Mouse (Mus musculus): ENCODE results near the gene Scpep1. TPM values are rescaled to one million over a fixed set of nuclear protein-coding genes. Genes with fewer than 3 reads are reported as not detected.
"Not testable (repeated sequence)": the region's sequence is repeated elsewhere in the genome, so short reads cannot be mapped to it uniquely, and the experiment has no call there.

Scpep1 gene
- total RNA-seq, 2 experiments from 2014 or later, result 38.7 to 39.6 TPM

DNA sequence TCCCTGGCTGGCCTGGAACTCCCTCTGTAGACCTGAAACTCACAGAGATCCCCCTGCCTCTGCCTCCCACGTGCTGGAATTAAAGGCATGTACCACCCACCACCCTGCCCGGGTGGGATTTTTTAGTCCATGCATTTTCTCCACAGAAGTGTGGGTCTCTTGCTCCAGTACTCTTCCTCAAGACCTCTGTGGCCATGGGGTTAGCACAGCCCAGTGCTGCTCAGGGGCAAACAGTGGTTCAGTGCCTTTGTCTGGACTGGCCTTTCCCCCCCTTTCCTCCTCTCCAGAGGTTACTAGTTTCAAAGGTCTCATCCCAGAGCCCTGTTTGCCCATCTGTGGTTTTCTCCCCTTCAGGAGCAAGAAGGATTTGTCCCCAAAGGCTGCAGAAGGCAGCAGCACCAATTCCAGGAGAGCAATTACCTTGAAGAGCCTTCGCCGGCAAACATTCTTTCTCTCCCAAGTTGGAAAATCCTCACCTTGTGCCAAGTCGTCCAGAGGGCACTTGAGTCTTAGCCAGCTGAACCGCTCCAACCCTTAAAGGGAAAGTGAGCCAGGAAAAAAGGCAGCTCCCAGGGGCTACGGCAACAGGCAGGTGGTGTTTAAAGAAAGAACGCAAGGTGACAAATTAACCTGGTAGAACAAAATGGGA lies 45.8 kb downstream of the Scpep1 start:
- DNase-seq, result peak; percentile 82

DNA sequence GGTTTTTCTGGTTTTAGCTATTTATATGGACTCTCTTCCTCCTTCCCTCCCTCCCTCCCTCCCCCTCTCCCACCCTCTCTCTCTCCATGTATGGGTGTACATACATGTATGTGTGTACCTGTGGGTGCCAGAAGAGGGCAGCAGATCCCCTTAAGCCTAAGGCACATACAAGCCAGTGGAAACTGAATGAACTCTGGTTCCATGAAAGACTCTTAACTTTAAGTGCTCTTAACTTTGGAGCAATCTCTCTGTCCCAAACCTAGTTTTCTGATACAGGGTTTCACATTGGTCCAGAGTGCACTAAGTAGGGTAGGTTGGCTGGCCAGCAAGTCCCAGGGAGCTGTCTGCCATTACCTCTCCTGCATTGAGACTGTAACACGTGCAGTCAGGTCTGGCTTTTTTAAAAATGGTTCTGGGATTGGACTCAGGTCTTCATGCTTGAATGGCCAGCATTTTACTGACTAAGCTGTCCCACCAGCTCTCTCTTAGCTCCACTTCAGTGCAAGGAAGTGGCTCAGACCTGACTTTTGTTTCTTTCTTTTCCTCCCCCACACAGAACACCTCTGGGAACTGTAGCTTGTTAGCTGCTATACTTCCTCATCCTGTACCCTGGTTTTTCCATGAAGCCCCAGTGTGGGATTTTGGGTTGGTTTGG lies 46.6 kb downstream of the Scpep1 start:
- DNase-seq, result peak; percentile 82

DNA sequence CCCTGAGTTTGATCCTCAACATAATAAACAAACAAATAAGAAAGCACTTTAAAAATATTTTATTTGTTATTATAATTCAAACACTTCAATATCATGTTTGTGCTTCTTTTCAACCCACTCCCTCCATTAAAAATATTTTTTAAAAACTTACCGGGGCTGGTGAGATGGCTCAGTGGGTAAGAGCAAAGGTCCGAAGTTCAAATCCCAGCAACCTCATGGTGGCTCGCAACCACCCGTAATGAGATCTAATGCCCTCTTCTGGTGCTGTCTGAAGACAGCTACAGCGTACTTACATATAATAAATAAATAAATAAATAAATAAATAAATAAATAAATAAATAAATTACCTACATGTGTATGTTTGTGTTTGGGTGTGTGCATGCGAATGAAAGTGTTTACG lies 47.4 kb downstream of the Scpep1 start:
- no peak for DNase-seq

DNA sequence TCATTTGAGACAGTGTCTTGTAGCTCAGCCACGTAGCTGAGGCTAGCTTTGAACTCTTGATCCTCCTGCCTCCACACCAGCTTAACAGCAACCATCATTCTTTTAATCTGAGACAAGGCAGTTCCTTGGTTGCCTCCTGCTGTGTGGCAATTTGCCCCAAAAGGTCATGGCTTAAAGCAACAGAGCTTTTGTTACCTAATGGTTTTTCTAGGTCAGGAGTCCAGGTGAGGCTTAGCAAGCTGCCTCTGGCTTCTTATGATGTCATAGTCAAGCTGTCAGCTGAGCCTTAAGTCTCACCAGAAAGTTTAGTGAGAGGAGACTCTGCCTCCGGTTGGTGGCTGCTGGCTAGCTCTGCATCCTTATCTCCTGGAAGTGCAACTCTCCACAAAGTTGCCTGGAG lies 49.6 kb downstream of the Scpep1 start:
- DNase-seq, result no peak

DNA sequence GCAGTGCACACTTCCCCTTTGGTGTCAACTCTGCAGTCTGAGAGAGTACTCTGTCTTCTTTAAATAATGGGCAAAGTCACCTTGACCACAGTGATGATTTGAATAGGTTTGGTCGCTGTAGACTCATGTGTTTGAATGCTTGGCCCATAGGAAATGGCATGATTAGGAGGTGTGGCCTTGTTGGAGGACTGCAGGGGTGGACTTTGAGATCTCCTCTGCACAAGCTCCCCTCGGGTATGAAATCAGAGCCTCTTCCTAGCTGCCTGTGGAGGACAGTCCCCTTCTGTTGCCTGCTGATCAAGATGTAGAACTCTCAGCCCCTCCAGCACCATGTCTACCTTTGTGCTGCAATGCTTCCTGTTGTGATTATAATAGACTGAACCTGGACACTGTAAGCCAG lies 51.2 kb downstream of the Scpep1 start:
- DNase-seq, result no peak

DNA sequence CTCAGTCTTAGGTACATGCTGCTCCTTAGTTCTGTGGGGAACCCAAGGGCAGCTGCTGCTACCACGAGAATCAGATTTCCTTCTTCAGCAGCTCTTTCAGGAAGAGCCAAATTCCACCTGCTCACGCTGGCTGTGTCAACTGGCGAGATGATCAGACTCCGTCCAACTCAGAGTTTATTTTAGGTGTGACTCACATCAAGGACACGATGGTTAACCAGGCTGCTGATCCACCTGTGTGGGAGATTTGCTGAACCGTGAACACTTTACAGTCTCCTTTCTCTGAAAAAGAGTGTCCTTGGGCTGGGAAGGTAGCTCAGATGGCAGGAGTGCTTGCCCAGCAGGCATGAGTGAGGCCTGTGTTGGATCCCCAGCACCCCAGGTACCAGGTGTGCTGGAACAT lies 52.5 kb downstream of the Scpep1 start:
- DNase-seq, result peak; percentile 8

DNA sequence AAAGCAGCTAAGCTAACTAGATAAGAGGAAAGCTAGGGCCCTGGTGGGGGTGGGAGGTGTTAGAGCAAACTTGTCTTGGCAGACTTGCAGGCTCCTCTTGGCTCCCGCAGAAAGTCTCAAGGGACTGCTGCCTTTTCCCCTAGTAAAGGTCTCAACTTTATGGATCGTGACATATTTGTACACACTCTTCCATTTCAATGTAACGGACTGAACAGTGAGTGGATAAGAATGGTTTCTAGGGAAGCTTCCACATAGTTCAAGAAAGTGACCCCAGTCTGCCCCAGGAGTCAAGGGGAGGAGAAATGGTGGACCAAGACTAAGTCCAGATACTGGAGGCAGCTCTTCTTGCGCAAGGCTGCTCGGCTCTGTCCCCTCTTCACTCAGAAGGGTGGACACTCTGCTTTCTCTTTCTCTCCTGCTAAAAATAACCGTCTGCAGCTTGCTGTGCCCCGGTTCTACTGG lies 53.9 kb downstream of the Scpep1 start:
- DNase-seq, result peak; percentile 35

DNA sequence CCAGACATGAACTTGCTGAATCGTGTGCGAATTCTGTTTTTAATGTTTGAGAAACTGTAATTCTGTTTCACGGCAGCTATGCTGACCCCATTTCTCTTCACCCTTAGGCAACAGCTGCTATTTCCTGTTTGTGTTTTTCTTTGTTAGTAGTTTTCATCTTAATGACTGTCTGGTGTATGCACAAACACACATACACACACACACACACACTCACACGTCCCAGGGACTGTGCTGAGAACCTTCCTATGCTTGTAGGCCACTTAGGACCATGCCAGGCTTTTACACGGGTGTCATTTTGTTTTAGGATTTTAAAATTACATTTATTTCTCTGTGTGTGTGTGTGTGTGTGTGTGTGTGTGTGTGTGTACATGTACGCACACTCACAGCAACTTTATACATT lies 55.7 kb downstream of the Scpep1 start:
- no peak for DNase-seq

DNA sequence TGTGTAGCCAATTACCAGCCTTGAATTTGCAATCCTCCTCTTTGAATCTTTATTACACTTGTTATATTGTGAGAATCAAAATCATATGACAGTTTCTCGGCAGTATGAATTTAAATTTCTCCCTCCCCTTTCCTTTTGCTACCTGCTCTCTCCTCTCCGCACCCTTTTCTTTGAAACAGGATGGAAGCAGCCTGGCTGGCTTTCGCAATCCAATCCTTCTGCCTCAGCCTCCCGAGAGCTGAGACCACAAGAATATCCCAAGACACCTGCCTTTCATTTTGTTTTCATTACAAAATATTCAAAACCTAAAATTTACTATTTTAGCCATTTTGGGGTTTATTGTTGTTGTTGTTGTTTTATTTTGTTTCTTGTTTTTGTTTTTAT lies 56.9 kb downstream of the Scpep1 start:
- DNase-seq, result no peak

DNA sequence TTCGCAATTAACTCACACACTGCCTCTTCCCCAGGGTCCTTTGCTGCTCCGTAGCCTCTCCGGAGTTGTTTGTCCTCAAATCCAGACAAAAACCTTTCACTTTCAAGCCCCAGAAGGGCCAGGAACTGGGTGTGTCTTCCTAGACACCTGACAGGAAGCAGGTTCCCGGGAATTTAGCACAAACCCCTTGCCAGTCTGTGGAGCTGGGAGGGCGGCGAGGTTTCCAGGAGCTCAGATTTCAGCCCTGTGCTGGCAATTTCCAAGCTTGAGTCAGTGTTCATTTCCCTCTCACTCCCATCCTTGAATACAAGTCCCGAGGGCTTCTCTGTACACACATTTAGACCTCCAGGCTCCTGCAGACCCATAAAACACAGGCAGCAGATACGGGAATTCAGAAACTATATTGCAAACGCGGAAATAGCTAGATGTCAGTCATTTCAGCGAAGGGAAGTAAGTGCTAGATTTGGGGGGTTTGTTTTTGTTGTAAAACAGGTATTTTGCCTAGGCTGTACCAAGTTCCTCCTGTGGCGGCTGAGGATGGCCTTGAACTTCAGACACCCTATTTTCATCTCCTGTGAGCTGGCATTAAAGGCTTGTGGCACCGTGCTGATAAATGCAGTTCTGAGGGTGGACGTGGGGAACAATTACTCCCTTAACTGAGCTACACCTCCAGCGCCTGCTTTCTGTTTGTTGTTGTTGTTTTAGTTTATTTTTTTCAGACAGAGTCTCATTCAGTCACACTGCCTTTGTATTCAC lies 57.5 kb downstream of the Scpep1 start:
- peak; percentile 33 for DNase-seq

DNA sequence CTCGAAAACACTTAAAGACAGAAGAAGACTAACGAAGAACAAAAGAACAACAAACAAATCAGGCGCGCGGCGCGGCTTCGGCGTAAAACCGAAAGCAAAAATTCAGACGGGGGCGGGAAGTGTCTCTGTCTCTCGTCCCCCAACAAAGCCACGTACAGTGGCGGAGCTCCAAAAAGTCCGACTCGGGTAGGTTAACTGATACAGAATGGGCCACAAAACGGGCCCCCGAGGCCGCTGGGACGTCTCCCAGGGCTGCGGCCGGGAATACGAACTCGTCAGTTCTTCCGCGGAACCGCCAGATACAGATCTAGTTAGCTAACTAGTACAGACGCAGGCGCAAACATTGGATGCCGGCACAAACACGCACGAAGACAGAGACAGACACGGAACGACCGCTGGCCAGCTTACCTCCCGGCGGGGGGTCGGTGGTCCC lies 59.4 kb downstream of the Scpep1 start:
- DNase-seq, result peak; percentile 13

DNA sequence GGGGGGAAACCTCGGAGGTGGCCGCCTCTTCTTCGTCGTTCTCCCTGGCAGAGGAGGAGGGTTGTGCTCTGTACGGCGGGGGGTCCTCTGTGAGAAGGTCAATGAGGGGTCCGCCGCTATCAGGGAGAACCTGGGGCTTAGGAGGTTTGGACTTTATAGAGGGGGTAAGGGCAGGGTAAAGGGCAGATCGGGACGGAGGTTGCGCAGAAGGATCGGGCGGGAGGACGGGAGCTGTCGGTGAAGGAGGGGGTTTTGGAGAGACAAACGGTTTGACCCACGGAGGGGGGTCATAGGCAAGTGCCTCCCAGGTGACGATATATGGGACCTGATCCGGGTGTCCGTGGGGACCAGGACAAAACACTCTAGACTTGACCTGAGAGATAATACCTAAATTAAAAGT lies 60.0 kb downstream of the Scpep1 start:
- peak; percentile 29 for DNase-seq

DNA sequence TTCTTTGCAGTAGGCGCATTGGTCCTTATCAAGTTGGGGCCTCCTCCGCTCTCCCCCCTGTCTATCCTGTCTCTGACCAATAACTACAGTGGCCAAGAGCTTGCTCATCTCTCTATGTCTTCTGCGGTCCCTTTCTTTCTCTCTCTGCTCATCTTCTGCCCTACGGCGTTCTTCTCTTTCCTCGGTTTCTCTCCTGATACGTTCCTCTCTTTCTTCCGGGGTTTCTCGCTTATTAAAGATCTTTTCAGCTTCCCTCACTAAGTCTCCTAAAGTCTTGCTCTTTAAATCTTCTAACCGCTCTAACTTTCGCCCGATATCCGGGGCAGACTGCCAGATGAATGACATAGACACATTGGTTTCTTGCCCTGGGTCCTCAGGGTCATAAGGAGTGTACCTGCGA lies 61.0 kb downstream of the Scpep1 start:
- DNase-seq, result not testable (repeated sequence)

DNA sequence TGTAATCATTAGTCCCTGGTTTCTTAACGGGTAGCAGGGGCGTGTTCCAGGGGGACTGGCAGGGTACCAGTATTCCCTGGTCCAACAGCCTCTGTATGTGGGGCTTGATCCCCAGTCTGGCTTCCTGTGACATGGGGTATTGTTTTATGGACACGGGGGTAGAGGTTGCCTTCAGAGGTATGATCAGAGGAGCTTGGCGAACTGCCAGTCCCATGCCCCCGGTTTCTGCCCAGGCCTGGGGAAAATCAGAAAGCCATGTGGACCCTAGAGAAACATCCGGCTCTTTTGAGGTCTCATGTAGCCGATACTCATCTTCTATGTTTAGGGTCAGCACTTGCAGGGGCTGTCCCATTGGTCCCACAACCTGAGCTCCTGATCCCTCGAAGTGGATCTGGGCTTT lies 61.8 kb downstream of the Scpep1 start:
- not testable (repeated sequence) for DNase-seq

DNA sequence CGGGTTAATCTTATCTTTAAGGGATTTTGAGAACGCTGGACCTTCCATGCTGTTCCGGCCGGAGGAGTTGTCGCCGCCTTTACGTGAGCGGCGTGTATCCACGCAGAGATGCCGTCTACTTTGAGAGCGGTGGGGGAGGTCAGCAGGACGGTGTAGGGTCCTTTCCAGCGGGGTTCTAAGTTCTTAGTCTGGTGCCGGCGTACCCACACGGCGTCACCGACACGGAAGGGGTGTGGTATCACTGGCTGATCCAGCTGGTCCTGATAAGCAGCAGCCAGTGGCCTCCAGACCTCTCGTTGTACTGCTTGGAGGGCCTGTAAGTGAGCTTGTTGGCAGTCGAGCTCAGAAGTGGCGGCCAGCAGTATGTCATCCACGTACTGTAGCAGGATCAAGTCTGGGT lies 62.5 kb downstream of the Scpep1 start:
- DNase-seq, result peak; percentile 41

DNA sequence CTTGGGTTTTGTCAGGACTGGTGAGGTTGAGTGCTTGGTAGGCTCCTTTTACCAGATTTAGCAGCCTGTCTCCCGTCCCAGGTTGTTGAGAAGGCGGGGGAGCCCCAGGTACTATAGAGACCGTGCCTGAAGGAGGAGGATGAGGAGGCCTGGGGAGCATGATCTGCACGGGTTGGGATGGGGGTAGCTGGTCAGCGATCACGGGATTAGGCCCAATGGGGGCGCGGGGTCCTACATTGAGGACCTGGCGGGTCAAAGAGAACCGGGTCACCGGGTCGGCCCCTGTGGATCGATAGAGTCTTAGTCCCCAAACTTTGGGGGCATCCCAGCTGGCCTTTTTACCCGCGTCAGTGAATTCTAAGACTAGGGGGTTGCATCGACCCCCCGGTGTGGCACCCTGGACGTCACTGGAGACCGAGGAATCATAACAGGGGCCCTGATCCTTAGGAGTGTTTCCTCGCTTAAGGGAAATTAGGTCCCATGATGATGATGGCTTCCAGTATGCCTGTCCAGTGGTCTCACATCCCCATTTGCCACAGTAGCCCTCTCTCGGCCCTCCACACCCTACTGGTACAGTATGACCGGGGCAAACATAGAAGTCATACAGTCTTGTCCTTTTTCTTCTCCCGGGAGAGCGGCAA lies 63.2 kb downstream of the Scpep1 start:
- peak; percentile 63 for DNase-seq

DNA sequence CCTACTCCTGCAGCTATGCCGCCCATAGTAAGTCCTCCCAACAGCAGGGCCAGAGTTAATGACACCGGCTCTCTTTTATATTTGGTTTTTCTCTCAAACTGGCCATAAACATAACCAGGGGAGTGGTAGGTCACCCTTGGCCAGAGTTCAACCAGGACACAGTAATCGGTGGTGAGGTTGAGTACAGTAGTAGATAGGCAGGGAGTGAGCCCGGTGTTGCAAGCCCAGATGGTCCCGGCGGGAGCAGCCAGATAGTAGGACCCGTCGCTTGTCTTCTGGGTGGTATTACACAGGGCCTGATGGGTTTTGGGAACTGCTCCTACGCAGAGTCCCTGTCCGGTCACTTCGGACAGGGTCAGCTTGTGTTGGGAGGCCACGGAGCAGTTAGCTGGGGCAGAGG lies 63.8 kb downstream of the Scpep1 start:
- DNase-seq, result peak; percentile 29

DNA sequence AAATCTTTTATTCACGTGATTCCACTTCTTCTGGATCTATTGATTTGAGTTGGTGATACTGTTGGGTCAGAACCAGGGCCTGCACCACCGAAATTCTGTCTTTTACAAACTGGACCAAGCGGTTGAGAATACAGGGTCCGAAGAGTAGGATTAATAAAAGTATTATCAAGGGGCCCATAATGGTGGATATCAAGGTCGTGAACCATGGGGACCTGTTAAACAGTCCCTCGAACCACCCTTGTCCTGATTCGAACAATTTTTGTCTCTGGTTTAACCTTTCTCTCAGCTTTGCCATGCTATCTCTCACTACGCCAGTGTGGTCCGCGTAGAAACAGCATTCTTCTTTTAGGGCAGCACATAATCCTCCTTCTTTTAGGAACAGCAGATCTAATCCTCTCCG lies 64.4 kb downstream of the Scpep1 start:
- DNase-seq, result not testable (repeated sequence)

DNA sequence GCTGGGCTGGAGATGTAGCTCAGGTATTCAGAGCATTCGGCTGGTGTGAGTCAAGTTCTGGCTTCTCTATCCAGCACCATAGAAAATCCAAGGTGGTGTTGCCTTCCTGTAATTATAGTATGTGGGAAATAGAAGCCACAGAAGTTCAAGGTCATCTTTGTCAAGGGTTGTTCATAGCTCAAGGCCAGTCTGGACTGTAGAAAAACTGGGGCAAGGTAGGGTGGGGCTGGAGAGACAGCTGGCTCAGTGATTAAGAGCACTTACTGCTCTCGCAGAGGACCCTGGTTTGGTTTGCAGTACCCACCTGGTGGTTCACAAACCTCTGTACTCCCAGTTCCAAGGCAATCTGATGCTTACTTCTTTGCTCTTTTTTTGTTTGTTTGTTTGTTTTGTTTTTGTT lies 66.3 kb downstream of the Scpep1 start:
- DNase-seq, result no peak

DNA sequence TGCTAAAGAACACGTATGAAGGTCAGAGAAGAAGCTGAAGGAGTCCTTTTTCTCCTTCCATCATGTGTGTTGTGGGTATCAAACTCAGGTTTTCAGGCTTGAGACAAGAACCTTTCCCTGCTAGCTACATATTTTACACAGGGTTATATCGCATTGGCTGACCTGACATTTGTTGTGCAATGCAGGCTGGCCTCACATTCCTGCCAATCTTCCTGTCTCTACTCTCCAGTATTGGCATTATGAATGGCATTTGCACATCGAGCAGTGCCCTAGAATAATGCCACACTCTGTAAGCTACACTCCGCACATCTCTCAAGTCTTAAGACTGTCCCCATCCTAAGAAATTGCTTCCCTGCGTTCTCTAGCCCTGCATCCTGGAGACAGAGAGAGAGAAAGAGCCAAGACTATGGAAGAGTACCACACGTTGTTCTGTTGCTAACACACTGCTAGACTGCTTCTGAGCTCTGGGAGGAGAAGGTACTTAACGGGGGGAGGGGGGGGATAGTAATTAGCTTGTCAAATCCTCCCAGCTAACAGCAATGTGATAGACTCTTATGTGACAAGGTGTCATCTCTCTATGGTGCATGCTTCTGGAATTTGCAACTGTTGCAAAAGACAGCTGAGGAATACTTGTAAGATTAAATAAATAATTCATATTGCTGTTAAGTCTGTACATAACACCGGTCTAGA lies 70.7 kb downstream of the Scpep1 start:
- DNase-seq, result no peak

DNA sequence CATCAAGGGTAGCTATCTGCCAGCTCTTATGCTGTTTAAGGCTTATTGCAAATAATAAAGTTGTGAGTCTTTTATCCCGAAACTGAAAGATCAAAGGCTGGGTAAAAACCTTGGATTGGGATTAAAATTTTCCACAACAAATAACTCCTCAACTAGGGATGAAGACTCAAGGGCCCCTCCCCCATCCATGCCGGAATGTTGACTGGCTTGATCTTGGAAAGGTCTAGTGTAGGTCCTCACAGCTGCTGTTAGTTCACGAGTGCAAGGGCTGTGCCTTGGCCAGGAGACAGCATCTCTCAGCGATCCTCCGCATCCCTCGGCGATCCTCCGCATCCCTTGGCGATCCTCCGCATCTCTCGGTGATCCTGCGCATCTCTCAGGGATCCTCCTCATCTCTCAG lies 77.3 kb downstream of the Scpep1 start:
- no peak for DNase-seq

All from heart, postnatal 4 days (tissue).